41 mouse cellular contexts compared by ENCODE assay signal in genomic region chr19:59195181-59195770, GRCm38 (mm10). TPM values are rescaled to one million over a fixed set of nuclear protein-coding genes. Genes with fewer than 3 reads are reported as not detected.
A peak's percentile ranks its signal among the peaks of the same experiment; 100 is the strongest.
DNase-seq lines count a peak whose midpoint lies in the region; ATAC-seq and TF ChIP-seq lines count a peak whose summit lies in the region.
"Had no signal": no experiment of that assay in that cellular context is flagged by ENCODE, and none has a peak within 500 bp of the region (broad histone marks: within the 10 kb centered on the region; RNA-seq: fewer than 3 reads in every experiment).

No protein-coding gene starts in this region.

- H3K27ac ChIP-seq in hindbrain, embryonic 11.5 days (ENCODE audit: low read depth, low read length): no peak overlapping the region
- no peak overlapping the region for H3K27ac ChIP-seq in hindbrain, postnatal 0 days
- 0 out of 2 replicates have a peak overlapping the region, but pooled peaks have one; percentile 13 for H3K27ac ChIP-seq in forebrain, embryonic 12.5 days
- no peak overlapping the region for H3K27ac ChIP-seq in heart, adult 2 months
- H3K27ac ChIP-seq: heart, embryonic 13.5 days; hindbrain, embryonic 15.5 days; kidney, embryonic 15.5 days; liver, embryonic 12.5 days; midbrain, embryonic 15.5 days; neural tube, embryonic 13.5 days; stomach, embryonic 15.5 days had no signal

- peak; percentile 44 for DNase-seq in hindbrain, embryonic 11.5 days (ENCODE audit: low spot score)
- no peak for DNase-seq in hindbrain, postnatal 0 days (ENCODE audit: low spot score)
- peak; percentile 1 for DNase-seq in testis, postnatal 10 days (ENCODE audit: low spot score)
- DNase-seq in testis, postnatal 14 days (ENCODE audit: low spot score): no peak
- DNase-seq in cerebellum, adult 9-11 months: no peak
- no peak for DNase-seq in heart, adult 2 months
- DNase-seq: adrenal gland, postnatal 25 days; B cell, adult 2 months; cerebellum, adult 18-20 months; gastrocnemius, postnatal 14 days; heart, adult 18-20 months; heart, postnatal 10 days; kidney, adult 18-20 months; kidney, postnatal 25 days; liver, postnatal 0 days; lung, postnatal 4 days; right cerebral cortex, postnatal 14 days; thymus, adult 18-20 months; thymus, postnatal 25 days had no signal

- no peak for TF ChIP-seq POLR2A in heart, adult 2 months (IDR thresholded peaks at IDR 0.05; ENCODE audit: insufficient read depth, low read depth, low read length)

- H3K4me2 ChIP-seq in hindbrain, embryonic 11.5 days (replicated peaks; ENCODE audit: low read depth, low read length): no peak overlapping the region
- H3K4me2 ChIP-seq in hindbrain, postnatal 0 days (ENCODE audit: low read depth, low read length): no peak overlapping the region
- peak overlapping the region; percentile 25 for H3K4me2 ChIP-seq in forebrain, embryonic 12.5 days
- H3K4me2 ChIP-seq: heart, embryonic 13.5 days; hindbrain, embryonic 15.5 days; kidney, embryonic 15.5 days; liver, embryonic 12.5 days; midbrain, embryonic 15.5 days; neural tube, embryonic 13.5 days; stomach, embryonic 15.5 days had no signal

- H3K36me3 ChIP-seq in hindbrain, embryonic 11.5 days (ENCODE audit: control insufficient read depth, insufficient read depth, low read length): no peaks in the 10 kb centered on the region
- no peaks in the 10 kb centered on the region for H3K36me3 ChIP-seq in hindbrain, postnatal 0 days (ENCODE audit: insufficient read depth, low read length)
- H3K36me3 ChIP-seq in forebrain, embryonic 12.5 days (replicated peaks): no peaks in the 10 kb centered on the region
- H3K36me3 ChIP-seq in heart, adult 2 months (ENCODE audit: control insufficient read depth, insufficient read depth, low read length): no peaks in the 10 kb centered on the region
- H3K36me3 ChIP-seq: heart, embryonic 13.5 days; hindbrain, embryonic 15.5 days; kidney, embryonic 15.5 days; liver, embryonic 12.5 days; midbrain, embryonic 15.5 days; neural tube, embryonic 13.5 days; stomach, embryonic 15.5 days had no signal

- intact Hi-C loops in heart, adult 2 months (cut with DNase I): loop anchor here (5.0 kb wide), 1 partner anchor 388 kb away; no protein-coding TSS in a partner anchor

- no peak for TF ChIP-seq EP300 in heart, adult 2 months (IDR thresholded peaks at IDR 0.05; ENCODE audit: insufficient read depth, low read depth, low read length)

- H3K4me1 ChIP-seq in hindbrain, embryonic 11.5 days (replicated peaks; ENCODE audit: control insufficient read depth, insufficient read depth, low read length): no peaks in the 10 kb centered on the region
- H3K4me1 ChIP-seq in hindbrain, postnatal 0 days (ENCODE audit: insufficient read depth, low read length): no peaks in the 10 kb centered on the region
- 0 out of 2 replicates have a peak, but pooled peaks cover 8% of the 10 kb centered on the region for H3K4me1 ChIP-seq in forebrain, embryonic 12.5 days
- H3K4me1 ChIP-seq in heart, adult 2 months (ENCODE audit: control insufficient read depth, insufficient read depth, low read length): no peaks in the 10 kb centered on the region
- H3K4me1 ChIP-seq: liver, embryonic 12.5 days had no signal

- no peak overlapping the region for H3K9ac ChIP-seq in hindbrain, embryonic 11.5 days (ENCODE audit: low read depth, low read length)
- H3K9ac ChIP-seq in hindbrain, postnatal 0 days (replicated peaks; ENCODE audit: low read length): no peak overlapping the region
- H3K9ac ChIP-seq in forebrain, embryonic 12.5 days: no peak overlapping the region
- H3K9ac ChIP-seq in heart, adult 2 months (ENCODE audit: low read depth, low read length): no peak overlapping the region
- H3K9ac ChIP-seq: heart, embryonic 13.5 days; hindbrain, embryonic 15.5 days; kidney, embryonic 15.5 days; liver, embryonic 12.5 days; liver, postnatal 0 days; midbrain, embryonic 15.5 days; neural tube, embryonic 13.5 days; stomach, embryonic 15.5 days had no signal

- 9% methylated on average over 9 of the region's 9 CpGs for WGBS in hindbrain, embryonic 11.5 days
- WGBS in hindbrain, postnatal 0 days: 7% methylated on average over 9 of the region's 9 CpGs
- 7% methylated on average over 9 of the region's 9 CpGs for WGBS in forebrain, embryonic 12.5 days
- WGBS in heart, adult 2 months: 26% methylated on average over 9 of the region's 9 CpGs

- ATAC-seq in hindbrain, embryonic 11.5 days (ENCODE audit: low FRiP score): no peak
- no peak for ATAC-seq in hindbrain, postnatal 0 days
- ATAC-seq in forebrain, embryonic 12.5 days (ENCODE audit: low FRiP score): no peak
- ATAC-seq: liver, embryonic 12.5 days; liver, postnatal 0 days; midbrain, embryonic 15.5 days had no signal

- H3K79me2 ChIP-seq in heart, adult 2 months (replicated peaks; ENCODE audit: control insufficient read depth, insufficient read depth, low read length): no peaks in the 10 kb centered on the region

- H3K27me3 ChIP-seq in hindbrain, embryonic 11.5 days (ENCODE audit: control insufficient read depth, insufficient read depth, low read length): peaks cover 74% of the 10 kb centered on the region
- peaks cover 73% of the 10 kb centered on the region for H3K27me3 ChIP-seq in hindbrain, postnatal 0 days (ENCODE audit: insufficient read depth, low read length)
- peaks cover 80% of the 10 kb centered on the region for H3K27me3 ChIP-seq in forebrain, embryonic 12.5 days
- H3K27me3 ChIP-seq in heart, adult 2 months (ENCODE audit: control insufficient read depth, insufficient read depth, low read length): peaks cover 16% of the 10 kb centered on the region

- H3K4me3 ChIP-seq in hindbrain, embryonic 11.5 days (ENCODE audit: low read depth, low read length): no peak overlapping the region
- no peak overlapping the region for H3K4me3 ChIP-seq in hindbrain, postnatal 0 days (ENCODE audit: low read length)
- H3K4me3 ChIP-seq in forebrain, embryonic 12.5 days (replicated peaks): 0 out of 2 replicates have a peak overlapping the region, but pooled peaks have one; percentile 8
- H3K4me3 ChIP-seq in heart, adult 2 months: no peak overlapping the region
- H3K4me3 ChIP-seq: erythroblast, embryonic 14.5 days; hindbrain, embryonic 15.5 days; kidney, embryonic 15.5 days; liver, embryonic 12.5 days; midbrain, embryonic 15.5 days; myocyte; neural tube, embryonic 13.5 days; stomach, embryonic 15.5 days had no signal

- no peaks in the 10 kb centered on the region for H3K9me3 ChIP-seq in hindbrain, embryonic 11.5 days (ENCODE audit: control insufficient read depth, low read length)
- H3K9me3 ChIP-seq in hindbrain, postnatal 0 days (ENCODE audit: low read length): no peaks in the 10 kb centered on the region
- H3K9me3 ChIP-seq in forebrain, embryonic 12.5 days: no peaks in the 10 kb centered on the region
- H3K9me3 ChIP-seq: hindbrain, embryonic 15.5 days; midbrain, embryonic 15.5 days; stomach, embryonic 15.5 days had no signal

- TF ChIP-seq CTCF in hindbrain, postnatal 0 days (IDR thresholded peaks at IDR 0.05; ENCODE audit: low read depth): no peak
- TF ChIP-seq CTCF in heart, adult 2 months (IDR thresholded peaks at IDR 0.05): no peak

RNA-seq across cellular contexts. Expression of gene Kcnk18, which starts 23.7 kb away (rescaled TPM):
- polyA plus RNA-seq in hindbrain, embryonic 11.5 days (2014; fragmentation: Nextera tagmentation; extraction: Ambion mirVana): not detected in 2 replicates
- total RNA-seq in hindbrain, postnatal 0 days (2014; rRNA removed): not detected in 2 replicates
- 0.05 TPM in 1 of 2 replicates, not detected in the other for polyA plus RNA-seq in hindbrain, postnatal 0 days (2015; fragmentation: Nextera tagmentation; extraction: Ambion mirVana)
- not detected in 2 replicates for polyA plus RNA-seq in forebrain, embryonic 12.5 days (2016; fragmentation: Nextera tagmentation; extraction: Ambion mirVana)
- not detected for total RNA-seq in heart, adult 2 months (2021)
- polyA plus RNA-seq in heart, adult 2 months (2012; rRNA removed): not detected in 2 replicates
- total RNA-seq: adrenal gland, adult 18-20 months; adrenal gland, postnatal 25 days; gastrocnemius, postnatal 14 days; heart, adult 18-20 months; heart, postnatal 10 days; hematopoietic stem cell, adult 5-6 weeks; layer of hippocampus, adult 18-20 months; layer of hippocampus, postnatal 10 days; left cerebral cortex, adult 18-20 months; left cerebral cortex, postnatal 25 days had no signal
- polyA plus RNA-seq: cortical plate, adult 2 months; erythroblast, embryonic 14.5 days; heart, embryonic 13.5 days; intestine, embryonic 14.5 days; kidney, embryonic 15.5 days; limb, embryonic 14.5 days; liver, embryonic 12.5 days; liver, postnatal 0 days; lung, embryonic 16.5 days; midbrain, embryonic 15.5 days; myocyte; neural tube, embryonic 13.5 days; small intestine, adult 2 months; stomach, embryonic 15.5 days had no signal

RNA-seq across cellular contexts. Expression of gene Vax1, which starts 25.4 kb away (rescaled TPM):
- 0.14 TPM in 1 of 2 replicates, not detected in the other for polyA plus RNA-seq in hindbrain, embryonic 11.5 days (2014; fragmentation: Nextera tagmentation; extraction: Ambion mirVana)
- total RNA-seq in hindbrain, postnatal 0 days (2014; rRNA removed): not detected in 2 replicates
- not detected in 2 replicates for polyA plus RNA-seq in hindbrain, postnatal 0 days (2015; fragmentation: Nextera tagmentation; extraction: Ambion mirVana)
- 4.2 and 6.8 TPM in 2 replicates for polyA plus RNA-seq in forebrain, embryonic 12.5 days (2016; fragmentation: Nextera tagmentation; extraction: Ambion mirVana)
- total RNA-seq in heart, adult 2 months (2021): not detected
- not detected in 2 replicates for polyA plus RNA-seq in heart, adult 2 months (2012; rRNA removed)
- total RNA-seq: adrenal gland, adult 18-20 months; adrenal gland, postnatal 25 days; gastrocnemius, postnatal 14 days; heart, adult 18-20 months; heart, postnatal 10 days; hematopoietic stem cell, adult 5-6 weeks had no signal
- polyA plus RNA-seq: embryonic facial prominence, embryonic 14.5 days; erythroblast, embryonic 14.5 days; heart, embryonic 13.5 days; intestine, embryonic 14.5 days; kidney, embryonic 15.5 days; liver, embryonic 12.5 days; liver, postnatal 0 days; lung, embryonic 16.5 days; myocyte; neural tube, embryonic 13.5 days; small intestine, adult 2 months; stomach, embryonic 15.5 days had no signal

Comparison
In these comparisons a context has a peak if more than half of its experiments do, and no peak if none do; other contexts are left out.
1. DNase-seq: peak in hindbrain, embryonic 11.5 days (single experiment) and testis, postnatal 10 days (single experiment); none in hindbrain, postnatal 0 days (single experiment), testis, postnatal 14 days (single experiment), cerebellum, adult 9-11 months (single experiment) and heart, adult 2 months (0 of 2).